Mouse (Mus musculus) testis, adult 2 months (tissue): Measurements from ENCODE around the gene Kirrel.
"Not testable (repeated sequence)": the region's sequence is repeated elsewhere in the genome, so short reads cannot be mapped to it uniquely, and the experiment has no call there.

Source experiments
- CTCF ChIP-seq: fragments of 200-500 bp; IDR thresholded peaks from 2 replicates; pipeline ENCODE4 v1.5.1; 2012; ENCODE audit warnings: low read depth, mild to moderate bottlenecking, inconsistent platforms, low read length, moderate library complexity; ENCODE audit not compliant: control insufficient read depth, insufficient read depth, insufficient replicate concordance
- POLR2A ChIP-seq: fragments of 200-500 bp; IDR thresholded peaks from 2 replicates; pipeline ENCODE4 v1.6.1; 2012; ENCODE audit warnings: low read depth, mild to moderate bottlenecking, inconsistent platforms, low read length, moderate library complexity; ENCODE audit not compliant: control insufficient read depth

DNA sequence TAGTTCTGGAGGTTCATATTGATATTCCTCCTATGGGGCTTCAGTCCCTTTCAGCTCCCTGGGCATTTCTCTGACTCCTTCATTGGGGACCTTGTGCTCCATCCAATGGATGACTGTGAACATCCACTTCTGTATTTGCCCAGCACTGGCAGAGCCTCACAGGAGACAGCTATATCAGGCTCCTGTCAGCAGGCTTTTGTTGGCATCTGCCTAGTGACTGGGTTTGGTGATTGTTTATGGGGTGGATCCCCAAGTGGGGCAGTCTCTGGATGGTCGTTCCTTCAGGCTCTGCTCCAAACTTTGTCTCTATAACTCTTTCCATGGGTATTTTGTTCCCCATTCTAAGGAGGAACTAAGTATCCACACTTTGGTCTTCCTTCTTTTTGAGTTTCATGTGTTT lies 60.7 kb downstream of the Kirrel start:
- TF ChIP-seq POLR2A, CTCF: not testable (repeated sequence)
